Mouse (Mus musculus) adrenal gland, adult 2 months (tissue): ENCODE measurements at regions not wholly inside any gene's neighbourhood (a gene's known extent, or its start where the extent isn't known, plus 50 kb on each side); places are given as distances from the start of the nearest gene placed in this dataset.

Source experiments
- DNase-seq: peaks from one replicate; pipeline ENCODE4 v3.0.0; 2021
- microRNA-seq, 2 experiments: library from miRNA; unstranded; fragments of <30 nt; microRNA quantifications; one replicate each; pipeline ENCODE4 v1.2.0; 2021

DNA sequence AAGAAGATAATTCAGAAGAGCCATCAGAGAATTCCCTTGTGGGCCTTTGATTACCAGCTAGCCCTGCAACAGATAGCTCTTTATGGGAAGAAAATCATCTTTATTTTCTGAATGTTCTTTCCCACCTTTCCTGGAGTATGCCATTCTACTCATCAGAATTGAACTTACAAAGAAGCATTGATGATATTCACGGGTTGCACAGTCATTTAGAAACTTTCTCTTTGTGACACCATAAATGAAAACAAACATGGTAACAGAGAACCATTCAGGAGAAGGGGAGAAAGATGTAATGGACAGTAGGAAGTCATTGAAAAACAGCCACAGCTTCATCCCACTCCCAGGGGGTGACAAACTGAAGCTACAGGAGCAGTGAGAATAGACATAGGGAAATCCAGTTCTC lies 243.6 kb upstream of the Atp11b start:
- no peak for DNase-seq

- DNase-seq, result no peak
Observed at GRCm38 (mm10) chr3:35516517-35516916, 237.4 kb upstream of the Atp11b start.

DNA sequence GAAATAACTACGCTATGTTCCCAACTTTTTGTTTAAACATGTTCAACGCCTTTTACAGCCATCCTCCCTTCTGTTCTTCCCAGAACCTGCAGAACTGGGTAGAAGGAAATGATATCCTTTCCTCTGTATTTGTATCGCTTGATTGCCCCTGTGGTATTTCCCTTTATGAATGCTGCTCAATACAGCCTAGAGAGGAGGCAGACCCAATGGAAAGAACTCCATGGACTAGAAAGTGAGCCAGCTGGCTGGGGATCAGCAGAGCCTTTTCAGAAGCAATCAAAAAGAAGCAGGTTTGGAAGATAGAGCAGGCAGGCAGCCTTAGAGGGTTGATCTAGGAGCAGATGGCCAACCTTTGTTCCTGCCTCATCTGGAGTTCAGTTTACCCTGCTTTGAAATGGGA lies 233.8 kb upstream of the Atp11b start:
- no peak for DNase-seq

- no peak for DNase-seq
Observed at GRCm38 (mm10) chr3:35547696-35548095, 206.2 kb upstream of the Atp11b start.

DNA sequence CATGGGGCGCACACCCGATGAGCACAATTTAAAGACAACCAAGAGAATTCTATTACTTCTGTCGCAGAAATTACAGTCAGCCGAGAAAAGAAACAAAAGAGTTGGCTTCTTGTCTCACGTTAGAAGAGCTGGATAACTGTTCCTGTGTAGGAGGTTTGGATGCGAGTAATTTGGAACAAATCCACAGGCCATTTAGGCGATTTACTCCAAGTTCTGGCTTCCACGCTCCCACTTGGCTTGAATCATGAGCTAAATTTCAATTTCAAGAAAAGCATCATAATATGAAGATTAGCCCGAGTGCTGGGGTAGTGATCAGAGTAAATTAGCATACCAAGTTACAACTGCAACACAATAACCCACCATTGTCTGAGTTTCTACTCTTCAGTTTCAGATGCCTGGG lies 202.1 kb upstream of the Atp11b start:
- no peak for DNase-seq

- DNase-seq, result no peak
Observed at GRCm38 (mm10) chr3:35560425-35560824, 193.5 kb upstream of the Atp11b start.

DNA sequence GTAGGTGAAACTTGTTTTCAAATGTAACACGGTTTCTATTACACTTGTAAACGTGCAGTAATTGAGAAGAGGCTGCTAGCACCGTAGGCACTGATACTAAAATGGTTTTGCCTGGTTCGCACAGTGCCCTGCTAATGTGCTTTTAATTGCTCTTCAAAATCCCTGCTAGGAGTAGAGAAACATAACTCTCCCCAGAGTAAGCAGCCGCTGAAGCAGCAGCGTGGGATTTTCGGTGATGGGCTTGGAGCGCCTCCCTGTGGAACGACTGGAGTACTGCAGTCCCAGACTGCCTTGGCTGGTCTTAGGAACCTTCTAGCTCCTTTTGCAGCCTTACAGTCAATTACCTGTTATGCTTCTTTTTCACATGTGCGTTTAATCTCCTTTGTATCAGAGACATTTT lies 179.5 kb upstream of the Atp11b start:
- DNase-seq, result no peak

Small RNA genes in the stretch of these regions (microRNA-seq; reads per million reads assigned to microRNA genes)
- gene Gm25442, result 0 reads per million in 2 experiments
